Mouse (Mus musculus): ENCODE measurements at regions not wholly inside any gene's neighbourhood (a gene's known extent, or its start where the extent isn't known, plus 50 kb on each side); places are given as distances from the start of the nearest gene placed in this dataset.

DNA sequence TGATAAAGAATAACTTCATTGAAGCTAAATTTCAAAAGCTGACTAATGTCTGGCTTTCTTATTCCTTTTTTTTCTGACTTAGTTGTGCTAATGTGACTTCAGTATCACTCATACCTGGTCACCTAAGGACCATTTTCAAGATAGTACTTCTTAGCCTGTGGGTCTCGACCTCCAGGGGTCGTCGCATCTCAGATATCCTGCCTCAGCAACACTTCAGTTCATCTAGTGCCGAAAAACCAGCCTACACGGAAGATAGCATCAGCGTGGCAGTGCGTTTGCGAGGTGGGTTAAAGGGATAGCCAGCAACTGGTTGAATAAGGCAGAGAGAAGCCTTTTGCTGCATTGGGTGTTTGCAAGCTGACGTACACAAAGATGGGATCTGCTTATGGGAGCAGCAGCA, 62.9 kb upstream of the Tsc22d1 start:
- DNase-seq (ENCODE audit: low spot score) (no peak), ATAC-seq (ENCODE audit: insufficient number of reproducible peaks, low FRiP score, low TSS enrichment, low read depth) (no peak)
- Histone ChIP-seq H3K9ac (ENCODE audit: low read length) (no peak overlapping the region), H3K4me1 (ENCODE audit: control insufficient read depth, insufficient read depth, low read length) (no peaks in the 10 kb centered on the region), H3K4me3 (ENCODE audit: low read depth, low read length) (no peak overlapping the region), H3K4me2 (ENCODE audit: low read depth, severe bottlenecking) (no peak overlapping the region), H3K9me3 (ENCODE audit: control insufficient read depth, low read length) (no peaks in the 10 kb centered on the region), H3K36me3 (ENCODE audit: control insufficient read depth, insufficient read depth, low read length) (no peaks in the 10 kb centered on the region), H3K27ac (replicated peaks; ENCODE audit: low read depth, low read length) (no peak overlapping the region), H3K27me3 (ENCODE audit: control insufficient read depth, insufficient read depth, low read length) (no peaks in the 10 kb centered on the region)
- WGBS, result 60% methylated on average over 9 of the region's 9 CpGs

GRCm38 (mm10) chr14:76356161-76356560, 58.6 kb upstream of the Tsc22d1 start:
- no peak overlapping the region for H3K9ac ChIP-seq (ENCODE audit: low read length)
- WGBS, result 37% methylated on average over 2 of the region's 2 CpGs
- DNase-seq (ENCODE audit: low spot score) (no peak), ATAC-seq (ENCODE audit: insufficient number of reproducible peaks, low FRiP score, low TSS enrichment, low read depth) (no peak)
- H3K36me3 ChIP-seq (ENCODE audit: control insufficient read depth, insufficient read depth, low read length), result no peaks in the 10 kb centered on the region
- H3K27ac ChIP-seq (replicated peaks; ENCODE audit: low read depth, low read length), result no peak overlapping the region
- H3K4me3 ChIP-seq (ENCODE audit: low read depth, low read length), result no peak overlapping the region
- no peaks in the 10 kb centered on the region for H3K27me3 ChIP-seq (ENCODE audit: control insufficient read depth, insufficient read depth, low read length)
- no peaks in the 10 kb centered on the region for H3K4me1 ChIP-seq (ENCODE audit: control insufficient read depth, insufficient read depth, low read length)
- H3K4me2 ChIP-seq (ENCODE audit: low read depth, severe bottlenecking), result no peak overlapping the region
- H3K9me3 ChIP-seq (ENCODE audit: control insufficient read depth, low read length), result no peaks in the 10 kb centered on the region; the same call in 1 of the 2 replicates

DNA sequence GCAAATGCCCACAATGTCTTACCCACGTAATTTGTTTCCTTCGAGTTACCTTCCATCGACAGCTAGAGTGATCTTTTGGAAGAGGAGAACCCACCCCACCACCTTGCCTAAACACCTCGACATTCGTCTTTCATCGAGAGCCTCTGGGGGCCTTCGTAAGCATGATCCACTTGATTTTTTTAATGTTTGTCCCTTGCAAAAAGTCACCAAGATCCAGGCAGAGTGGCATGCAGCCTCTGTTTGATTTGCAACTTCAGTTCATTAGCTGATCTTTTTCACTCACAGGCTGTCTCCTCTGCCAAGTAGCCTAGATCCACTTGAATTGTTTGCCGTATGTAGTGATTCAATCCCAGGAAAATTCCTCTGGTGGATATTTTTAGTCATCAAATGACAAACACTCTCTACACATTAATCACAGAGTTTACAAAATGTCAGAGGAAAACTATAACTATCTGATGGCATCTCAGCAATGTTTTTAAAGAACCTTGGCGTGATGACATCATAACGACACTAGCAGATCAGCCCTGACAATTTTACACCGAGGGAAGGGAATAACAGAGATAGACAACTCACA, 54.8 kb upstream of the Tsc22d1 start:
- Histone ChIP-seq H3K4me2 (ENCODE audit: low read depth, severe bottlenecking) (no peak overlapping the region), H3K4me3 (ENCODE audit: low read depth, low read length) (no peak overlapping the region), H3K9ac (ENCODE audit: low read length) (no peak overlapping the region), H3K36me3 (ENCODE audit: control insufficient read depth, insufficient read depth, low read length) (no peaks in the 10 kb centered on the region), H3K27ac (replicated peaks; ENCODE audit: low read depth, low read length) (no peak overlapping the region), H3K4me1 (ENCODE audit: control insufficient read depth, insufficient read depth, low read length) (no peaks in the 10 kb centered on the region), H3K9me3 (ENCODE audit: control insufficient read depth, low read length) (no peaks in the 10 kb centered on the region; the same call in 1 of the 2 replicates), H3K27me3 (ENCODE audit: control insufficient read depth, insufficient read depth, low read length) (no peaks in the 10 kb centered on the region)
- ATAC-seq (ENCODE audit: insufficient number of reproducible peaks, low FRiP score, low TSS enrichment, low read depth), result no peak
- 92% methylated on average over 11 of the region's 11 CpGs for WGBS
- no peak for DNase-seq (ENCODE audit: low spot score)

GRCm38 (mm10) chr14:76364034-76364433, 50.7 kb upstream of the Tsc22d1 start:
- H3K4me2 ChIP-seq (ENCODE audit: low read depth, severe bottlenecking), result no peak overlapping the region
- no peak overlapping the region for H3K4me3 ChIP-seq (ENCODE audit: low read depth, low read length)
- no peaks in the 10 kb centered on the region for H3K36me3 ChIP-seq (ENCODE audit: control insufficient read depth, insufficient read depth, low read length)
- 74% methylated on average over 4 of the region's 4 CpGs for WGBS
- H3K27me3 ChIP-seq (ENCODE audit: control insufficient read depth, insufficient read depth, low read length), result no peaks in the 10 kb centered on the region
- no peaks in the 10 kb centered on the region; the same call in 1 of the 2 replicates for H3K9me3 ChIP-seq (ENCODE audit: control insufficient read depth, low read length)
- no peak overlapping the region for H3K27ac ChIP-seq (replicated peaks; ENCODE audit: low read depth, low read length)
- DNase-seq (ENCODE audit: low spot score) (no peak), ATAC-seq (ENCODE audit: insufficient number of reproducible peaks, low FRiP score, low TSS enrichment, low read depth) (no peak)
- H3K4me1 ChIP-seq (ENCODE audit: control insufficient read depth, insufficient read depth, low read length), result no peaks in the 10 kb centered on the region
- no peak overlapping the region for H3K9ac ChIP-seq (ENCODE audit: low read length)
